Mouse (Mus musculus): ENCODE results near the gene Palm2. TPM values are rescaled to one million over a fixed set of nuclear protein-coding genes. Genes with fewer than 3 reads are reported as not detected.

The Palm2 gene
- total RNA-seq, 1 experiment from 2014 or later, result not detected

DNA sequence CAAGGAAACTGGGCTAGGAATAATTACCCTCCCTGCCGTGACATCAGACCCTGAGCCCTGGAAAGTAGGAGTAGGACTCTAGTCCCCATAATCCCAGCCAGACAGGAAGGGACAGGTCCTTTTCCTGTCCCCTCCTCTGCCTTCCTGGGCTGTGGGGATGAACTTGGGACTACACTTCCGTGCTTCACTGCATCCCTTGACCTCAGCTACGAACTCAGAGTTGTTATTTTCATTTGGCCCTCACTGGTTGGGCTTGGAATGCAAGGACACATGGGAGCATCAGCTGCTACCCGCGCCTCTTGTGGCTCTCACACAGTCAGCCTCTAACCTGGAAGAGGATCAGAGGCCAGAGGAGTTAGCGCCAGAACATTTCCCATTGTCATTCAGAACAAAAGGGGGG is 256.0 kb downstream of the Palm2 start:
- ATAC-seq (replicated peaks; ENCODE audit: low read depth, poor library complexity, severe bottlenecking), result no peak

DNA sequence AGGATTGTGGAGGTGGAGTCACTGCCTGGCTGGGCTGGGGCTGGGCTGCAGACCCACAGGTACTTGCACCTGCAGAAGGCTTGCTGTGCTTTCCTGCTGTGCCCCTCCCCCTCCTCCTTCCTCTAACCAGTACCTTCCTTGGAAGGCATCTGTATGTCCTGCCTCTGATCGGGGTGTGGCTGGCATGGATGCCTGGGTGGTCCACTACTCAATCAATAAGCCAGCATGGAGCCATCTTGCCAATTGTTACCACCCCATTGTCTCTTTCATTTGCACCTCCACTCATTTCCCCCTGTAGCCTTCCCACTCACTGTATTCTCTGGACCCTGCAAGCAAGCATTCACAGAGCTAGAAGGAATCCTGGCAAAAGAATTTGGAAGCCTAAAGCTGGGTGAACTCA is 256.8 kb downstream of the Palm2 start:
- no peak for ATAC-seq (replicated peaks; ENCODE audit: low read depth, poor library complexity, severe bottlenecking)

DNA sequence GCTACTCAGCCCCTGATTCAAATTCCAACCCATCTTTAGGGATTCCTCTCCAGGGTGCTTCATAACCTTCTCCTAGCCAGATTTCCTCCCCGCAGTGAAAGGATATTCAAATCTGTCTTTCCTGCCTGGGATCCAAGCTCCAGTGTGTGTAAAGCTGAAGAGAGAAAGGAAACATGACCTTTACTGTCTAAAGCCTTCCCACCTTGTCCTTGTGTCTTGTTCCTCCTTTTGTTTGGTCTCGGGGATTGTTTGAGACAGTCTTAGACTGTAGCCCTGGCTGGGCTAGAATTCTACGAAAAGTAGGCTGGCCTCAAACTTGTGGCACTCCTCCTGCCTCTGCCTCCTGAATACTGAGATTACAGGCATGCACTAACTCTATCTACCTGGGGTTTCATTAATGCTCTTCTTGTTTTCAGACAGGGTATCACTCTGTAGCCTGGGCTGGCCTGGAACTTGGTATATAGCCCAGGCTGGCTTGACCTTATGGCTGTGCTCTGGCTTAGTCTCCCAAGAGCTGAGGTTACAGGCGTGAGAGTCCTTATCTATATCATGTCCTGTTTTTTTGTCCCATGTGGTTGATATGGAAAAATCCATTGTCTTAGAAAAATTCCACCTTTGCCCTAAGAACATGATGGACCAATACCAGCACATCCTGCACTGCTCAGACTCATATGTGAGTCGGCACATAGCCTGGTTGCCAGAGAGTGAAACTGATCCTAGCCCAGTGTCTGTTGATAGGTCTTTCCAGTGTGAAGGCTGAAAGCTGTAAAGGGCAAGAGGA is 260.5 kb downstream of the Palm2 start:
- no peak for ATAC-seq (replicated peaks; ENCODE audit: low read depth, poor library complexity, severe bottlenecking)

DNA sequence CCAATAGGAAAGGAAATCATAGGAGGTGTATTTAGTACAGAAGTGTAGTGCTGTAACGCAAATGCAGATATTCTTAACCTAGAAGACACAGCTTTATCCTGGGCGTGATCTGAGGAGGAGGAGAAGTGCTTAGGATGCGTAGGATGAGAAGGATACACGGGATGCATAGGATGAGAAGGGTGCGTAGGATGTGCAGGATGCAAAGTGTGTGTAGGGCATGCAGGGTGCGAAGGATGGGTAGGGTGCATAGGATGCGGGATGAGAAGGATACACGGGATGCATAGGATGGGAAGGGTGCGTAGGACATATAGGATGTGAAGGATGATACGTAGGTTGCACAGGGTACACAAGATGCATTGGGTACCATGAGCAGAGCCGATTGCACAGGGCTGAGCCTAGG is 262.9 kb downstream of the Palm2 start:
- ATAC-seq (replicated peaks; ENCODE audit: low read depth, poor library complexity, severe bottlenecking), result no peak

DNA sequence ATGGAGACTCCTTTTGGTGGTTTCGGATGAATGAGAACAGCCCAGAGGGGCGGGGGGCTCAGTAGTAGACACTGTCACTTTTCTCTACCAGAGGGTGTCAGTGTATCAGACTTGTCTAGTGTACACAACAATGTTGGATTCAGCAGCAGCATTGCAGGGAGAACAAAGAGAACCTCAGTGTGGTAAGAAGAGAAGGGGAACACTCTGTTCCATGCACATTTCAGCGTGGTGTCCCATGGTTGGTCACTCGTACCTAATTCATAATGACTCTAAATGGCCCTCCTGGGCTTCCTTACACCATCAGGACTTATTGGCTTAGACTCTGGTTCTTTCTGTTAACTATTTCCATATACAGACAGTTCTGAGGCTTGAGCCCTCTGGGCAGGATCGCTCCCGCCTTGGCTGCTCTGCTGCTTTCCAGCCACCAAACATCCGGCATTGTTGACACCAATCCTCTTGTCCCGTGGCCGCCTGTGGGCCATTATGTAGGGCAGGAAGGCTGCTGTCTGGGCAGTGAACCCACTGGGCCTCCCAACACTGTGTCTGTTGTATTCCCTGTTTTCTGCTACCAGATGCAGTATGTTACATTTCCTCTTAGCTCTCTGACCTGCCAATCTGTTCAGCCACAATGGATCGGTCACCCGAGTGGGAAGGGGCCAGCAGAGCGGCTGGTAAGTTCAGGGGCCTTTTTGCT is 264.0 kb downstream of the Palm2 start:
- no peak for ATAC-seq (replicated peaks; ENCODE audit: low read depth, poor library complexity, severe bottlenecking)

DNA sequence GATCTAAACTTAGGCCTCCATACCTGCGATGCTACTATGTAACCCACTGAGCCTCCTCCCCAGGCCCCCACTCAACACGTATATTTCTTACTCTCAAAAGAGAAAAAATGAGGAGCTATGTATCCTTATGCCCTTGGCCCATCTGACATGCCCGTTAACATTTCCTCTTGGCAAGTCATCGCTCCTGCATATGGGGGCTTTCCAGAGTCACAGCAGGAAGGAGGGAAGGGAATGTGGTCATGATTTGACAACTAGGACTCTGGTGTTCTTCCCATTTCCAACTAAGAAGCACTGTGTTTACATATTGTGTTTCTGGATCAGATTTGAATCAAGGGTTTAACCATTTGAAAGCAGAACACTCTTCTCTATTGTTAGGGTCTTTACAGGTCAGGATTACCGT is 267.5 kb downstream of the Palm2 start:
- no peak for ATAC-seq (replicated peaks; ENCODE audit: low read depth, poor library complexity, severe bottlenecking)

DNA sequence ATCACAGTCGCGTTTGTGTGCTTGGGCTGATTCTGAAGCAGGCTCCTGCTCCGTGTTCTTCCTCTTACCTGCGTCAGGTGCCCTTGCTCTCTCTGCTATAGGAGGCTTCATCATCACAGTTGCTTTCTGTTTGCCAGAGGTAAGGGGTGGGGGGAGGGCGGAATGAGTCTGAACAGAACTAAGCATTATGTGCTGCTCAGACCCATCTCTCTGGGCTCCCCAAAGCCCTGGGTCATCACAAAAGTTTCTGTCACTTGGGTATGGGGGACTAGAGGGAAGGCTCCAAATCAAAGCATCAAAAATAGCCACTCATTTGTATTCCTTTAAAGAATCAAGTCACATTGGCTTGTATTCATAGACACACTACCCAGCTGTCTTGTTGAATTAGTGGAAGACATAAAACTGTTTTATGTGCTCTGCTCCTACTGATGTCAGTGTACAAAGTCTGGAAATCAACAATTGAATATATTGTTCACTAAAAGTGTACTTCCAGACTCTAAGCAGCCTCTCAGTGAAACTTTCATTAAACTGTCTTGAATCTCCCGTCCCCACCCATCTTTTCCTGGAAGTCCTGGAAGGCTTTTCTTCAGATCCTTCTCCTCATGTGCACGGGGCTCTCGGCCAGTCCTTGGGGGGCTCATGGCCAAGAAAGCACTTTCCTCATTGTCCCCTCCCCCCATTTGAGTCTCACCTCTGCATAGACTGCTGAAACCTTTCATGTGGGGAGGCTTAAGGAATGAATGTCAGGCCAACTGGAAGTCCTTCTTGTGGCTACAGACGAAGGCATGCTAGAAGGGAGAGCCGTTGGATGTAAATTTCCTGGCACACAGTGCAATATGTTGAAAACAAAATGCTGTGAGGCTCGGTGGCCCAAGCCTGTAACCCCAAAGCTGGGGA is 269.8 kb downstream of the Palm2 start:
- no peak for ATAC-seq (replicated peaks; ENCODE audit: low read depth, poor library complexity, severe bottlenecking)

DNA sequence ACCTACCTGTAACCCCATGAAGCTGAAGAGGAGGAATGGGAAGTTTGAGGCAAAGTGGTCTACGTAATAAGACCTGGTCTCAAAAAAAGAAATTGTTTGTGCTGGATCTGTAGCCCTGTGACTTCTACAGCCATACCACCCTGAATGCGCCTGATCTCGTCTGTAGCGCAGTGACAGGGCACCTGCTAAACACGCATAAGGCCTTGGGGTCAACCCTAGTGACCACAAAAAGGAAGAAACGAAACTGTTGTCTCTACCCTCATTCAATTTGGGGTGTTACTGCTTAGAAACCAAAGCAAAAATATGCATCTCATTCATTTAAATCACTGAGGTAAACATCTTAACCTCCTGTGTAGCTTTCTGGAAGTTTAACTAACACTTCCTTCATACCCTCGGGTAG is 270.5 kb downstream of the Palm2 start:
- ATAC-seq (replicated peaks; ENCODE audit: low read depth, poor library complexity, severe bottlenecking), result peak; percentile 66

DNA sequence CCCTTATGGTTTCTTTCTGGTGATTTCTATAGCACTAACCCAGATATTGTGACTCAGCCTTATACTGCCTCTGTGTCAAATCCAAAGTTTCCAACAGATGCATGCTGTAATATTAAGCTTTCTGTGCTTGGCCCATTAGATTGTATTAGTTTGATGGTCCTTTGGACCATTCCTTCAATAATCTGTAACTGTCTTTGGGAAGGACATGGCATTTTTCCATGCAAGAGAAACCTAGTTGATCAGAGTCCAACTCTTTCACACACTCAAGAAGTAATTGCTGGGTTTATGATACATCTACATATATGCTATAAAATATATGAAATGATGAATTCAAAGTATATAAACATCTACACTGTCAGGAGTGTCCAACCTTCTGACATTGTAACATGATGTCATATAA is 281.8 kb downstream of the Palm2 start:
- no peak for ATAC-seq (replicated peaks; ENCODE audit: low read depth, poor library complexity, severe bottlenecking)

DNA sequence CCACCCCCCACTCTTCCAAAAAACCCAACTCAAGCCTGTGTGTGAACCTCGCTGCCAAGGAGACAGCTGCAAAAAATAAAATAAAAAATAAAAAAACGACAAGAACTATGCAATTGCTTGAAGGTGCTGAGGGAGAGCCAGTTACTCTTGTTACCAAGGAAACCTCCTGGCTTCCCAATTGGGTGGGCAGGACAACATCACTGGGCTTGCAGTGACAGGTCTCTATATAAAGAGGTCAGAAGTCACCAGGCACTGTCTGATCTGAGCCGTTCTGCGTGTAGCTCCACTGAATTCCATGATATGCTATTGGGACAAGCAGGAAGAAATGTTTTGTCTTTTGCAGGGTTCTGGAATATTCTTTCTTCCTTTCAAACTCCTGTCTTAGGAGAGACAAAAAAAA is 282.7 kb downstream of the Palm2 start:
- ATAC-seq (replicated peaks; ENCODE audit: low read depth, poor library complexity, severe bottlenecking), result no peak

DNA sequence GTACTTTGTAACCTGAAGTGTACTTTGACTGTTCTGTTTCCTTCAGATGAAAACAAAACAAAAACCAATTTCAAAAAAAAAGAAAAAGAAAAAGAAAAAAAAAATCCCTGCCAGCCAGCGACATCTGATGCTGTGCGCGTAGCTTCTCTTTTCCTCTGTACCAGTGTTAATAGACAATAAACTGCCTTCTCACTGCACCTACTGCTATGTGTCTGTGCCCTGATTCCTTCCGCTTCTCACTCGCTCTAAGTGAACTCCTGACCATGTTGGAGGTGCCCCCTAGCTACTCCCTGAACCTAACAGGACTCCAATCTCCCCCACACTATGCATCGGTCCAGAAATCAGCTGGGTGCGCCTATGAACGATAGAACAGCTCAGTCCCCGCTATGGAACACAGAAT is 283.3 kb downstream of the Palm2 start, which contains the start of gene Akap2:
Gene Akap2 (plus strand): TSS at position 304 of the 400 bp plus-strand sequence.
- ATAC-seq (replicated peaks; ENCODE audit: low read depth, poor library complexity, severe bottlenecking), result no peak

DNA sequence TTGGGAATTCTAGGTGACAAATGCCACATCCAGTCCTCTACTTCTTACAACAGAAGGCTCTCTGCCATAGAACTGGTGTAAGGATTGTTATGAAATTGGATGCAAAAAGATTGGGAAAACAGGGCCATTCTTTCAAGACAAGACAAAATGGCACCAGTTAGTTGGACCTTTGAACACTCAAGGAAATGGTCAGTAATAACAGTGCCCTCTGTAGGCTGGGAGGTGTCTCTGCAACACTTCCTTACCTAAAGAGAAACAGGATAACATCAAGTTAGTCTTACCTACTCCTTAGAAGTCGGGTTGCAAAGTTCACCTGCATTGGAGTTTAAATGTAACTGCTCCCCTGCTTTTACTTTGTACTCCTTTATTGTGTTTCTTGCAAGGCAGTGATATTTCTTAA is 285.3 kb downstream of the Palm2 start:
- no peak for ATAC-seq (replicated peaks; ENCODE audit: low read depth, poor library complexity, severe bottlenecking)

DNA sequence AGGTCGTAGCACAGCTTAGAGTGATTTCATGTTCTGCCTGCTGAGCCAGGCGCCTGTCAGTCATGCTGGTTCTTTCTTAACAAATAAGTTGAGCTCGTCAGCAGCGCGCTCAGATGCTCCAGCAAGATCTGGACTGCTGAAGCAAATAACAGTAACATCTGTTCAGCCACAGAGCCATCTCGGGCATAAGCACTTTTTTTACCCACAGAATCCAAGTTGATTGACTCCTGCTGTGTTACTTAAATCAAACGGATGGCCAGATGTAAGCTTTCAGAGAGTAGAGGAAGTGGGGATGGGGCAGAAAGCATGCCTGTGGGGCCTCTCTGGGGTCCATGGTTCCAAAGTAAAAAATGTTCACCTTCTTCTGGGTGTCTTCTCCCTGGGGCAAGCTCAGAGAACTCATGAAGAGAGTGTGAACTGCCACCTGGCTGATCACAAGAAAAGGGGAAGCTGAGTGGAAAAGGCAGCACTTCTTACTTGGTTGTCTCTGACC is 286.9 kb downstream of the Palm2 start:
- 0 out of 2 replicates have a peak, but pooled peaks have one; percentile 39 for ATAC-seq (replicated peaks; ENCODE audit: low read depth, poor library complexity, severe bottlenecking)

DNA sequence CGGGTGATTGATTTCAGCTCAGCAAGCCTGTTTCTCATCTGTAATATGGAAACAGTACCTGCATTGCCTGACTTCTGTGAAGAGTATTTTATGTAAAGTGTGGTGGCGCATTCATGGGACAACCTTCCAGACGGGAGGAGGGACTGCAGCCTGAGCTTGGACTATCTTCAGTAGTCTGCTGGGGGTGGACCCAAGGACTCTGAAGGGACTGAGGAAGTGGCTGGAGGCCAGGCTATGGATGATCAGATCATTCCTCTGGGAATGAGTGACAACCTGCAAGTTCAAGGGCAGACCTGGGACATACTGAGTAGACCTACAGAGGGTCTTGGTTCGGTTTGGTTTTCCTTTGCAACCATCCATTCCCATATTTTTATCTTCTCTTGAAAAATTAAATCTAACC is 288.2 kb downstream of the Palm2 start:
- ATAC-seq (replicated peaks; ENCODE audit: low read depth, poor library complexity, severe bottlenecking), result no peak

DNA sequence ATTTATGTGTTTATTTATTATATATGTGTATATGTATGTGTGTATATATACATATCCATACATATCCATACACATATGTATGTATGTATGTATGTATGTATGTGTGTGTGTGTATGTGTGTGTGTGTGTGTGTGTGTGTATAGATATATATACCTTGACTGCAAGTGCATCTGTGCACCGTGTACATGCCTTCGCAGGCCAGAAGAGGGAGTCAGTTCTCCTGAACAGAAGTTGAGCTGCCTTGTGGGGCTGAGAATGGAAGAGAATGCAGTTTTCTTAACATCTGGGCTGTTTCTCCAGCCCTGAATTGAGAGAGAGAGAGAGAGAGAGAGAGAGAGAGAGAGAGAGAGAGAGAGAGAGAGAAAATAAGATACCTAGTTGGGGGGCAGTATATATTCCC is 289.6 kb downstream of the Palm2 start:
- 0 out of 2 replicates have a peak, but pooled peaks have one; percentile 39 for ATAC-seq (replicated peaks; ENCODE audit: low read depth, poor library complexity, severe bottlenecking)

DNA sequence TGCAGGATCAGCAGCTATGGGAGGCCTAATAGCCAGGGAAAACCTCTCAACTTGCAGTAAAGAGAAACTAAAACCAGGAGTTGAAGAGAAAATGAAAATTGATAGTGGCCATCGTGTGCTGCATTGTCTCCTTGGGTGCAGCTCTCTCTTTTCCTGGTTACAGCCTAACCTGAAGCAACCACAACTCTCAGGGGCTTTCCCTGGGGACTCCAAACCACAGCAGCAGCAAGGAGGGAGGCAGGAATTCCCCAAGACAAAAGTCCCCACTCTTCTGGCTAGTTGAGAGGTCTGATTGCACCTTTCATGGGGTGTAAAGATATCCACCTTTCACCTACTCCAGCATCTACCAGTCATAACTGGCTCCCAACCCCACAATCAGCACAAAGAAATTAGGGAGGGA is 291.5 kb downstream of the Palm2 start:
- no peak for ATAC-seq (replicated peaks; ENCODE audit: low read depth, poor library complexity, severe bottlenecking)

DNA sequence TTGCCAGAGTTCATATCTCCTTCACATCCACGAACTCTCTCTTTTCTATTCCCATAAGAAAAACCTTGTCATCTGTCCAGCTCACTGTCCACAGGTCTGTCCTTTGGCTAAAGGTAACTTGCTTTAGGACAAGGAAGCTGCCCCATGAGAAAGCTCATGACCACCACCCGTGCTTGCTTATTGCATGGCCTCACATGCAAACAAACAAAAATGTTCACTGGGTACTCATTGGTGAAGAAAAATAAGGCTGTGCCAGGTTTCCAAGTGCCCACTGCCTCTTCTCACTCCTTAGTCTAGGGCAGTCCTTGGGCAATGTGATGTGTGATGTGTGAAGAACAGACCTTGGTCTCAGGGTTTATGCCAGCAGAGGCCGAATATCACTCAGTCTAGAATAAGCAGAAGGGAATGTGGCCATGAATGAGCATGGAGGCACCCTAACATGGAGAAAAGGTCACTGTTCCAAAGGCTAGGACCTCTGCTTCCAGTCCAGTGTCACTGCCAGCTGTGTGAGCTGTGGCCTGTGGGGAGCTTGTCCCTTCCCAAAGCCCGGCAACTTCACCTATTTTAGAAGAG is 294.6 kb downstream of the Palm2 start:
- no peak for ATAC-seq (replicated peaks; ENCODE audit: low read depth, poor library complexity, severe bottlenecking)

DNA sequence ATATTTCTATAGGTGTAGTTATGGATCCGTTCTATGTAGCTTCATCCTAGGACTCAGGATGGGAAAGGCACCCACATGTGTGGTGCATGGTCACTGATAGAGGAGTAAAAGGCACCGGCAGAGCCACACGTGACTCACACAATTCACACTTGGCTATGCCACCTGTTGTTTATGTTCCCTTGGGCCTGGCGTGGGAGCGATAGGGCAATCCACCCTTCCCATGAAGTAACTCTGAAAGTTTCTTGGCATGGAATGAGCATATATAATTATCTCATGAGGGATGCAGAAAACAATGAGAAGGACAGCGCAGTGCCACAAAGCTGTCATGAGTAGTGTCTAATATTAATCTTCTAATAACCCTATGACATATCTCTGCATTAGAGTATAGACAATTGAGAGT is 296.0 kb downstream of the Palm2 start:
- ATAC-seq (replicated peaks; ENCODE audit: low read depth, poor library complexity, severe bottlenecking), result no peak

DNA sequence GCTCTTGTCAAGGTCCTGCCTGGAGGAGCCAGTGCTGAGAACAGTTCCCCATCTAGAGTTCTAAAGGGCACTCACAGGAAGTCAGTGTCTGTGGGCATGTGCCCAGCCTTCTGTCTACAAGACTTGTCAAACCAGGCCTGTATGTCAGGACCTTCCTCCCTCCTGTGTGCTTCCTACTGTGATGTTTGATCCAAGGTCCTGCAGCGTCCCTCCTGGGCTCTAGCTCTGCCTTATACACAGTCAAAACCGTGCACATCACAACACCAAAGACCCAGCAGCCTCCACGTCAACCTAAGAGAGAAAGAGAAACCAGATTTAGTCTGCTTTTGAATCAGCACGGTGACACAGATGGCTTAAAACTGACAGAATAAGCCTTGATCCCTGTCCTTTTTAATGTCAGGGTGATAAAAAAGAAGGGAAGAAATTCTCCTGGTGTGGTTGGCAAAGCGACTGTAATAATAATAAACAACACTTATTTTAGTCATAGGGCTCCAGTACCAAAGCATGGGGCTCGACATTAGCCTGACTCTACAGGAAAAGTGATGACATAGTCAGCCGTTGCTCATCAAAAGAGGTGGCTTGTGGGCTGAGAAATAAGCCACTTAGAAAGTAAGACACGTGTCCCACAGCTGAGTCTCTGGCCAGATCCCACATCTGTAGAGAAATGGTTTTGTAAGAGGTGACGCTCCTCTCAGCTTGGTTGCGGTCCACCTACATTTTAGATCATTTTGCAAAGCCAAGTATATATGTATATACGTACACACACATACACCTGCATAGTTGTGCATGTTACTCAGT is 297.0 kb downstream of the Palm2 start:
- ATAC-seq (replicated peaks; ENCODE audit: low read depth, poor library complexity, severe bottlenecking), result 0 out of 2 replicates have a peak, but pooled peaks have one; percentile 50

Data from common myeloid progenitor, adult 5-6 weeks (primary cell).